Mouse (Mus musculus): ENCODE data around the gene Naa35. TPM values are rescaled to one million over a fixed set of nuclear protein-coding genes. Genes with fewer than 3 reads are reported as not detected.
A peak's percentile ranks its signal among the peaks of the same experiment; 100 is the strongest.

The Naa35 gene
- polyA plus RNA-seq, 1 experiment from 2014 or later = 177 TPM

- no peaks in the 10 kb centered on the region for H3K9me3 ChIP-seq (ENCODE audit: control insufficient read depth, low read length)
- WGBS = 97% methylated on average over 2 of the region's 2 CpGs
- no peak overlapping the region for H3K27ac ChIP-seq (ENCODE audit: low read length)
Measured at GRCm38 (mm10) chr13:59642818-59643217, 57.8 kb downstream of the Naa35 start.

GRCm38 (mm10) chr13:59645491-59645890 lies 60.4 kb downstream of the Naa35 start:
- no peaks in the 10 kb centered on the region for H3K4me1 ChIP-seq (replicated peaks; ENCODE audit: control insufficient read depth, insufficient read depth, low read length)
- no peak overlapping the region for H3K9ac ChIP-seq (replicated peaks; ENCODE audit: low read depth, low read length)
- H3K36me3 ChIP-seq (ENCODE audit: control insufficient read depth, insufficient read depth) = peaks cover 12% of the 10 kb centered on the region; the same call in 1 of the 2 replicates
- H3K4me2 ChIP-seq (ENCODE audit: low read length) = no peak overlapping the region
- H3K27me3 ChIP-seq (replicated peaks; ENCODE audit: control insufficient read depth, insufficient read depth, low read length) = no peaks in the 10 kb centered on the region
- no peak overlapping the region for H3K27ac ChIP-seq (ENCODE audit: low read length)
- no peak overlapping the region for H3K4me3 ChIP-seq (replicated peaks; ENCODE audit: low read length)
- ATAC-seq = no peak
- H3K9me3 ChIP-seq (ENCODE audit: control insufficient read depth, low read length) = no peaks in the 10 kb centered on the region
- 94% methylated on average over 3 of the region's 3 CpGs for WGBS

More at GRCm38 (mm10) chr13:59642818-59643217, 57.8 kb downstream of the Naa35 start:
- Histone ChIP-seq H3K27me3 (replicated peaks; ENCODE audit: control insufficient read depth, insufficient read depth, low read length) (no peaks in the 10 kb centered on the region), H3K4me2 (ENCODE audit: low read length) (no peak overlapping the region), H3K4me1 (replicated peaks; ENCODE audit: control insufficient read depth, insufficient read depth, low read length) (no peaks in the 10 kb centered on the region), H3K36me3 (ENCODE audit: control insufficient read depth, insufficient read depth) (peaks cover 6% of the 10 kb centered on the region; the same call in 1 of the 2 replicates), H3K4me3 (replicated peaks; ENCODE audit: low read length) (no peak overlapping the region), H3K9ac (replicated peaks; ENCODE audit: low read depth, low read length) (no peak overlapping the region)
- no peak for ATAC-seq

DNA sequence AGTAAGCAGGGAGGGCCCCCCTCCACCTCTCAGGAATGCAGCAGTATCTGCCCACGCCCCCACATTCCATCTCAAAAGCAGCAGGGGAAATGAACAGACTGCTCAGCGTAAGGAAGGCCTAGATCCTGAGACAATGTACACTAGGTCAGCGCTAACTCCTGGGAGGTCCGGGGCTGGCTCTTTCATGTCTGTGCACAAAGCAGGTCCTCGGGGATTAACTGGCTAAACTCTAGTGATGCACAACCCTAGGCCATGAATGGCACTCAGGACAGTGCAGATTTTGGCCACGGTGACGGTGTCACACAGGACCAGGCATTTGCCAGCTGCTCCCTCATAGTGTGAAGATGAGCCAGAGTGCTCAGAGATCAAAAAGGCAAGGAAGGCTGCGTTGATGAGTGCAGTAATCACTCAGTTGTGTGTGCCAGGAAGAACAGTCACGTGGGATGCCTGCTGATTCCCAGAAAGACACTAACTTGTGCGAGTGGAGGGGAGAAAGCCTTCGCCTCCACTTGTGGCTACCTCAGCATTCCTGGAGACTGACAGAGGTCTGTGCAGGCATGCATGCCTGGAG lies 61.7 kb downstream of the Naa35 start:
- 29% methylated on average over 11 of the region's 11 CpGs for WGBS
- no peaks in the 10 kb centered on the region for H3K27me3 ChIP-seq (replicated peaks; ENCODE audit: control insufficient read depth, insufficient read depth, low read length)
- H3K9ac ChIP-seq (replicated peaks; ENCODE audit: low read depth, low read length) = no peak overlapping the region
- no peak overlapping the region for H3K27ac ChIP-seq (ENCODE audit: low read length)
- no peak for ATAC-seq
- no peaks in the 10 kb centered on the region for H3K4me1 ChIP-seq (replicated peaks; ENCODE audit: control insufficient read depth, insufficient read depth, low read length)
- no peak overlapping the region for H3K4me2 ChIP-seq (ENCODE audit: low read length)
- no peaks in the 10 kb centered on the region for H3K9me3 ChIP-seq (ENCODE audit: control insufficient read depth, low read length)
- peaks cover 12% of the 10 kb centered on the region; the same call in 1 of the 2 replicates for H3K36me3 ChIP-seq (ENCODE audit: control insufficient read depth, insufficient read depth)
- H3K4me3 ChIP-seq (replicated peaks; ENCODE audit: low read length) = no peak overlapping the region

DNA sequence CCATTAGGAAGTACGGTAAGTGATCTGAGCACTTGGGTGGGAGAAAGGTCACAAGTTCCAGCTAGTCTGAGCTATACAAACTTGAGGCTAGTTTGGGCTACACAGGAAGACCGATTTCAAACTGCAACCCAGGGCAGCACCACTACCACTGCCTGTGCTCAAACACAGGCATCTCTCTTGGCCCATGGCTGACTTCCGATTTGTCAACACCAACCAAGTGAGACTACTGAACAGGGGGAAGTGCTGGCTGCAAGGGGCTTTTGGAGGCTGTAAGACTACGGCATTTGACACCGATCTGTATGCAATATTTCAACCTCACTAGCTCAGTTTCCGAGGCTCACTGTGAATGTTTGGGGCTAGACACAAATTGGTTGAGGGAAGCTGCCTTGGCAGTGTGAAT lies 62.4 kb downstream of the Naa35 start:
- 88% methylated on average over 6 of the region's 6 CpGs for WGBS
- no peak for ATAC-seq
- H3K36me3 ChIP-seq (ENCODE audit: control insufficient read depth, insufficient read depth) = peaks cover 12% of the 10 kb centered on the region; the same call in 1 of the 2 replicates

DNA sequence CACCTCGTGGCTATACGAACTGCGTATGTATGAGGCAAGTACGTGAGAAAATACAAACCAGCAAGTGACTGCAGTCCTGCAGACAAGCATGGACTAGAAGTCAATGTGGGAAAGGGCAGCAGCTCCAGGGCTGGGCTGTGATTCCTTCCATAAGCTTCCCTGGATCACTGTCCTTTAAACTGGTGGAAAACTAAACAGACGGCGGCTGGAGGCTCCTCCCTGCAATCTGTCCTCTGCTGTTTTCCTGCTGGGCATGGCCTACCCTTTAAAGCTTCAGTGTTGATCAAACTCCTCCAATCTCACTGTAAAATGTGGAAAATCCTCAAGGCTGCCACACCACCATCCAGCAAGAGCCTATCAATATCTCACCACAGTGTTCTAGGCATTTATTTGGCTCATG lies 63.5 kb downstream of the Naa35 start:
- Histone ChIP-seq H3K4me2 (ENCODE audit: low read length) (no peak overlapping the region), H3K4me1 (replicated peaks; ENCODE audit: control insufficient read depth, insufficient read depth, low read length) (peaks cover 14% of the 10 kb centered on the region), H3K9ac (replicated peaks; ENCODE audit: low read depth, low read length) (no peak overlapping the region), H3K9me3 (ENCODE audit: control insufficient read depth, low read length) (no peaks in the 10 kb centered on the region), H3K27ac (ENCODE audit: low read length) (no peak overlapping the region), H3K4me3 (replicated peaks; ENCODE audit: low read length) (no peak overlapping the region), H3K36me3 (ENCODE audit: control insufficient read depth, insufficient read depth) (peaks cover 12% of the 10 kb centered on the region; the same call in 1 of the 2 replicates), H3K27me3 (replicated peaks; ENCODE audit: control insufficient read depth, insufficient read depth, low read length) (no peaks in the 10 kb centered on the region)
- 85% methylated on average over 6 of the region's 6 CpGs for WGBS
- no peak for ATAC-seq

More for the DNA sequence above, 62.4 kb downstream of the Naa35 start:
- Histone ChIP-seq H3K27me3 (replicated peaks; ENCODE audit: control insufficient read depth, insufficient read depth, low read length) (no peaks in the 10 kb centered on the region), H3K4me3 (replicated peaks; ENCODE audit: low read length) (no peak overlapping the region), H3K4me2 (ENCODE audit: low read length) (no peak overlapping the region), H3K27ac (ENCODE audit: low read length) (no peak overlapping the region), H3K4me1 (replicated peaks; ENCODE audit: control insufficient read depth, insufficient read depth, low read length) (peaks cover 3% of the 10 kb centered on the region), H3K9ac (replicated peaks; ENCODE audit: low read depth, low read length) (no peak overlapping the region), H3K9me3 (ENCODE audit: control insufficient read depth, low read length) (no peaks in the 10 kb centered on the region)

GRCm38 (mm10) chr13:59649781-59650180 lies 64.7 kb downstream of the Naa35 start:
- WGBS = 92% methylated on average over 5 of the region's 5 CpGs
- Histone ChIP-seq H3K9me3 (ENCODE audit: control insufficient read depth, low read length) (no peaks in the 10 kb centered on the region), H3K9ac (replicated peaks; ENCODE audit: low read depth, low read length) (no peak overlapping the region), H3K4me1 (replicated peaks; ENCODE audit: control insufficient read depth, insufficient read depth, low read length) (peaks cover 15% of the 10 kb centered on the region), H3K27ac (ENCODE audit: low read length) (no peak overlapping the region), H3K4me2 (ENCODE audit: low read length) (no peak overlapping the region), H3K4me3 (replicated peaks; ENCODE audit: low read length) (no peak overlapping the region), H3K27me3 (replicated peaks; ENCODE audit: control insufficient read depth, insufficient read depth, low read length) (no peaks in the 10 kb centered on the region), H3K36me3 (ENCODE audit: control insufficient read depth, insufficient read depth) (peaks cover 10% of the 10 kb centered on the region; the same call in 1 of the 2 replicates)
- no peak for ATAC-seq

- no peak overlapping the region for H3K4me2 ChIP-seq (ENCODE audit: low read length)
- H3K9ac ChIP-seq (replicated peaks; ENCODE audit: low read depth, low read length) = 0 out of 2 replicates have a peak overlapping the region, but pooled peaks have one; percentile 2
- ATAC-seq = peak; percentile 59
- H3K9me3 ChIP-seq (ENCODE audit: control insufficient read depth, low read length) = no peaks in the 10 kb centered on the region
- WGBS = 32% methylated on average over 5 of the region's 5 CpGs
- no peaks in the 10 kb centered on the region for H3K27me3 ChIP-seq (replicated peaks; ENCODE audit: control insufficient read depth, insufficient read depth, low read length)
- H3K4me3 ChIP-seq (replicated peaks; ENCODE audit: low read length) = no peak overlapping the region
- H3K4me1 ChIP-seq (replicated peaks; ENCODE audit: control insufficient read depth, insufficient read depth, low read length) = peaks cover 25% of the 10 kb centered on the region
- peak overlapping the region; percentile 25 for H3K27ac ChIP-seq (ENCODE audit: low read length)
- peaks cover 6% of the 10 kb centered on the region; the same call in 1 of the 2 replicates for H3K36me3 ChIP-seq (ENCODE audit: control insufficient read depth, insufficient read depth)
Measured at GRCm38 (mm10) chr13:59652651-59653050, 67.6 kb downstream of the Naa35 start.

DNA sequence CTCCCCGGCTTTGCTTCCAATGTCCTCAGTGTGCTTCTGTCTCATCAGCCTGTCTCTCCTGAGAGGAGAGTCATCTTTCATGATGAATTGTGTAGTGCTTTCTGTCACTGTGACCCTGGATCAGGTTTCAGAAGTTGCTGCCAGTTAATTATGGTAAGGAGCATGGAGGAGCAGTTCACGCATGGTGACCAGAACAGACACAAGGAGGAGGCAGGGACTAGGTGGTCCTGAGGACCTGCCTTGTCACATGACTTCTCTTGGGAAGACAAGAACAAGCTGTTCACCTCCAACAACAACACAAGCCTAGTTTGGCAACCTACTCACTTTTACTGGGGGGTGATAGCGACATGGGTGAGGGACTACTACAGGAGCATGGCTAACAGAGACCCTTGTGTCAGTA lies 68.1 kb downstream of the Naa35 start:
- Histone ChIP-seq H3K27ac (ENCODE audit: low read length) (peak overlapping the region; percentile 25), H3K4me2 (ENCODE audit: low read length) (no peak overlapping the region), H3K36me3 (ENCODE audit: control insufficient read depth, insufficient read depth) (peaks cover 6% of the 10 kb centered on the region; the same call in 1 of the 2 replicates), H3K4me3 (replicated peaks; ENCODE audit: low read length) (no peak overlapping the region), H3K4me1 (replicated peaks; ENCODE audit: control insufficient read depth, insufficient read depth, low read length) (peaks cover 25% of the 10 kb centered on the region), H3K9ac (replicated peaks; ENCODE audit: low read depth, low read length) (0 out of 2 replicates have a peak overlapping the region, but pooled peaks have one; percentile 2), H3K27me3 (replicated peaks; ENCODE audit: control insufficient read depth, insufficient read depth, low read length) (no peaks in the 10 kb centered on the region), H3K9me3 (ENCODE audit: control insufficient read depth, low read length) (no peaks in the 10 kb centered on the region)
- ATAC-seq = no peak
- WGBS = 59% methylated on average over 3 of the region's 3 CpGs

DNA sequence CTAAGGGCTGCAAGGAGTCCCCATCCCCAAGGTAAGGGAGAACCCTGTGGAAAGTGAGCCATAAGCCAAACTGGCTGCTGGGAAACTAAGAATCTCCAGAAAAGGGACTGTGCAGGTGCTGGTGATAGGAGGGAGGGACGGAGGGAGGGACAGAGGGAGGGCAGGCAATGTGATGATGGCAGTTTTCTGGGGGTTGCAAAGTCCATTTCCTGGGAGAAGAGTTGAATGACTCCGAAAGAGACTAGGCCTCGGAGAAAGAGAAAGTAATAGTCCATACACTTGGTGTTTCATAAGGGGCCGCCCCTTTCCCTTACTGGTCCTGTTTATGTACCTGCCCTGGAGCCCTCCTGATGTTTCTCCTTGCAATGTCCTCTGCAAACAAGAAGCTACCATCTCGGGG lies 69.4 kb downstream of the Naa35 start:
- WGBS = 94% methylated on average over 5 of the region's 5 CpGs
- Histone ChIP-seq H3K4me3 (replicated peaks; ENCODE audit: low read length) (no peak overlapping the region), H3K9me3 (ENCODE audit: control insufficient read depth, low read length) (no peaks in the 10 kb centered on the region), H3K4me1 (replicated peaks; ENCODE audit: control insufficient read depth, insufficient read depth, low read length) (peaks cover 25% of the 10 kb centered on the region), H3K4me2 (ENCODE audit: low read length) (no peak overlapping the region), H3K36me3 (ENCODE audit: control insufficient read depth, insufficient read depth) (no peaks in the 10 kb centered on the region), H3K27ac (ENCODE audit: low read length) (no peak overlapping the region), H3K9ac (replicated peaks; ENCODE audit: low read depth, low read length) (no peak overlapping the region), H3K27me3 (replicated peaks; ENCODE audit: control insufficient read depth, insufficient read depth, low read length) (no peaks in the 10 kb centered on the region)
- ATAC-seq = no peak
